Mouse (Mus musculus): ENCODE results near the gene Qpctl.

DNA sequence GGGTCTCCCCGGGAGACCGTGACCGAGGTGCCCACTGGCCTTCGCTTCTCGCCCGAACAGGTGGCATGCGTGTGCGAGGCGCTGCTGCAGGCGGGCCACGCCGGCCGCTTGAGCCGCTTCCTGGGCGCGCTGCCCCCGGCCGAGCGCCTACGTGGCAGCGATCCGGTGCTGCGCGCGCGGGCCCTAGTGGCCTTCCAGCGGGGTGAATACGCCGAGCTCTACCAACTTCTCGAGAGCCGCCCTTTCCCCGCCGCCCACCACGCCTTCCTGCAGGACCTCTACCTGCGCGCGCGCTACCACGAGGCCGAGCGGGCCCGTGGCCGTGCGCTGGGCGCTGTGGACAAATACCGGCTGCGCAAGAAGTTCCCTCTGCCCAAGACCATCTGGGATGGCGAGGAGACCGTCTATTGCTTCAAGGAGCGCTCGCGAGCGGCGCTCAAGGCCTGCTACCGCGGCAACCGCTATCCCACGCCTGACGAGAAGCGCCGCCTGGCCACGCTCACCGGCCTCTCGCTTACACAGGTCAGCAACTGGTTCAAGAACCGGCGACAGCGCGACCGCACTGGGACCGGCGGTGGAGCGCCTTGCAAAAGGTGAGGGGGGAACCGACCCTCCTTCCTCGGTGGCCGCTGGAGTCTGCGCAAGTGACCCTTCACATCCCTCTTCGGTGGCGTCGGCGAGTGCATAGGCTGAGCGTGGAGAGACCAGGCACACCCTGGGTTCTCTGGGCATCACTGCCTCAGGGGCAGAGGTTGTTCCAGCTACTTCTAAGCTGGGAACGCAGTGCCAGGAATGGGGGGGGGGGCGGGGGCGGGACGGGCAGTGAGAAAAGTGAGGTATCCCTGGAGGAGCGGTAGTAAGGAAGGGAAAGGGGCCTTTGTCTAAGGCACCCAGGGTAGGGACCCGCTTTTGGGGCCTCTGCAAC lies 54.0 kb downstream of the Qpctl start:
- TF ChIP-seq GATA1 (IDR thresholded peaks at IDR 0.05; ENCODE audit: borderline replicate concordance, low read length), result no peak
- no peak for TF ChIP-seq FLI1 (IDR thresholded peaks at IDR 0.05; ENCODE audit: low read length)
